Mouse (Mus musculus): Measurements from ENCODE around the gene Mta3. TPM values are rescaled to one million over a fixed set of nuclear protein-coding genes. Genes with fewer than 3 reads are reported as not detected.
"Not testable (repeated sequence)": the region's sequence is repeated elsewhere in the genome, so short reads cannot be mapped to it uniquely, and the experiment has no call there.

Gene Mta3
- total RNA-seq, 4 experiments from 2014 or later: 17.6 to 19.6 (median 18.6) TPM

DNA sequence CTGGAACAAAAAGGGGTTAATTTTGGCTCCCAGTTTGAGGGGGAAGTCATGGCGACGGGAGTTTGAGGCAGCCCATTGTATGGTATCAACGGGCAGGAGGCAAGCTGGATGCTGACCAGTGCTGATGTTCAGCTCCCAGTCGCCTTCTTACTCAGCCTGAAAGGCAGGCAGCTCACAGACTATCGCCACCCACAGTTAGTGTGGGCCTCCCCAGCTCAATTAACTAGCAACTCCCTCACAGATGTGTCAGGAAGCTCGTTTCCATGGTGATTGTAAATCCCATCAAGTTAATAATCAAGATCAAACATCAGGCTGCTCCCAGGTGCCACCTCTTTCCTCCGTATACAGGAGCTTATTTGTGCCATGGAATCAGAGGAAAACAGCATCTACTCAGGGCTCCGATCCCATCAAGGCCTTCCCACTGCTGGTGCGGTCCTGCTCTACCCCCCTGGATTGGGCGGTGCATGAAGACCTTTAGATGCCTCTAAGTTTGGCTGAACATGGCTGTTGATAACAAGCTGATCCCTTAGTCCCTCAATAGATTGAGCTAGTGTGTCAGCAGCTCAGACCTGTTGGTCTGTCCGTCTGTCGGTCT, 143.2 kb downstream of the Mta3 start:
- no peak for DNase-seq (ENCODE audit: low spot score)

GRCm38 (mm10) chr17:83849717-83850116, 143.8 kb downstream of the Mta3 start:
- no peak for DNase-seq (ENCODE audit: low spot score)

DNA sequence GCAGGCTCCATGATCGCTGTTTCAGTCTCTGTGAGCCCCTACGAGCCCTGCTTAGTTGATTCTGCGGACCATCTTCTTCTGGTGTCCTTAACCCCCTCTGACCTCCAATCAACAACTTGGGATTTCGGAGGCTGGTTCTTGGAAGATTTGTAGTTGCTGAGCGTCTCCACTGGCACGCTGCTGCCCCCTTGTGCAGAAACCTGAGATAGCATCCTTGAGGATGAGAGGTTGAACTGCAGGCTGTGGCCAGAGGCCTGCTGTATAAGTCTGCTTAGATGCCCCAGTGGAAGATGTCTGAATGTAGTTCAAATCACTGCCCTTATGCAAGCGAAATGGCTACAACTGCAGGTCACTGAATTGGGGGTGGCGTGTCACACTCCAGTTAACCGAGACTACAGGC, 144.5 kb downstream of the Mta3 start:
- DNase-seq (ENCODE audit: low spot score): peak; percentile 84

GRCm38 (mm10) chr17:83850864-83851263, 144.9 kb downstream of the Mta3 start:
- no peak for DNase-seq (ENCODE audit: low spot score)

- no peak for DNase-seq (ENCODE audit: low spot score)
Observed at GRCm38 (mm10) chr17:83853831-83854230, 147.9 kb downstream of the Mta3 start.

- DNase-seq (ENCODE audit: low spot score): no peak
Observed at GRCm38 (mm10) chr17:83854284-83854918, 148.4 kb downstream of the Mta3 start.

DNA sequence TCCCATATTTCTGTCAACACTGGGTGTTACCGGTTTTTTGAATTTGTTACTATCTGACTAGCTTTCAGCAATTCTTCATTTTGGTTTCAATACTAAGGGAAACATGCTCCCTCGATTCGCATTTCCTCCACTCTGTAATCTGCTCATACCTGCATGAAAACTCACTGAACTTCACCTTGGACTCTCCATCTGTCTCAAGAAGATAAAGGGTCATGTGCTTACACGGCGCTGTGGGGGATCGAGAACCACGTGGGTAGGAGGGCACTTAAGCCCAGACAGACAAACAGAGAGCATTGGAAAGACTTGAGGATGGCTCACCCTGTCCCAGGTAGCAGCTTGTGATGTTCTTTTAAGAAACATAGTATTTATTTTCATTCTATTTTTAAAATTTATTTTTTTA, 152.4 kb downstream of the Mta3 start:
- no peak for DNase-seq (ENCODE audit: low spot score)

DNA sequence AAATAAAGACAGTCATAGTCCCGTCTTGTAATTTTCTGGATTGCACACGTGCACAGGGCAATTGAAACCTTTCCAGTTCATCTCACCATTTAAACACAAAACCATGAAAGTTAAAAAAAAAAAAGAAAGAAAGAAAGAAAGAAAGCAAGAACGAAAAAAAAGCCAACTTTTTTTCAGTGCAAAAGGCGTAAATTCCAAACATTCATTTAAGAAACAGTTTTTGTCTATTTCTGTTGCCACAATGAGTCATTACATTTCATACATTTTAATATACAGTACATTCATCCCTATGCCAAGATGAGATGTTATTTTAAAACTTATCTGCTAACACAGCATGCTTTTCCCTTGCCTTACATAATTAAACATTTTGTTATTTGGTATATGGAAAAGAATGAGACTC, 153.7 kb downstream of the Mta3 start:
- DNase-seq (ENCODE audit: low spot score): no peak

GRCm38 (mm10) chr17:83860224-83860623, 154.3 kb downstream of the Mta3 start:
- no peak for DNase-seq (ENCODE audit: low spot score)

DNA sequence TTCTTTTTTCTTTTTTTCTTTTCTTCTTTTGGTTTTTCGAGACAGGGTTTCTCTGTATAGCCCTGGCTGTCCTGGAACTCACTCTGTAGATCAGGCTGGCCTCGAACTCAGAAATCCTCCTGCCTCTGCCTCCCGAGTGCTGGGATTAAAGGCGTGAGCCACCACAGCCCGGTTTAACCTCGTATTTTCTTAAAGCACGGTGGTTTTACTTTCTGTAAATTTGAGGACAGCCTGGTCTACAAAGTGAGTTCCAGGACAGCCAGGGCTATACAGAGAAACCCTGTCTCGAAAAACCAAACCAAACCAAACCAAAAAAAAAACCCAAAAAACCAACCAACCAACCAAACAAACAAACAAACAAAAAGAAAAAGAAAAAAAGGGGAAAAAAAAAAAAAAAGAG, 155.0 kb downstream of the Mta3 start:
- not testable (repeated sequence) for DNase-seq (ENCODE audit: low spot score)

GRCm38 (mm10) chr17:83861444-83862133, 155.6 kb downstream of the Mta3 start:
- peak; percentile 97 for DNase-seq (ENCODE audit: low spot score)

GRCm38 (mm10) chr17:83862134-83862881, 156.3 kb downstream of the Mta3 start:
- DNase-seq (ENCODE audit: low spot score): peak; percentile 41

DNA sequence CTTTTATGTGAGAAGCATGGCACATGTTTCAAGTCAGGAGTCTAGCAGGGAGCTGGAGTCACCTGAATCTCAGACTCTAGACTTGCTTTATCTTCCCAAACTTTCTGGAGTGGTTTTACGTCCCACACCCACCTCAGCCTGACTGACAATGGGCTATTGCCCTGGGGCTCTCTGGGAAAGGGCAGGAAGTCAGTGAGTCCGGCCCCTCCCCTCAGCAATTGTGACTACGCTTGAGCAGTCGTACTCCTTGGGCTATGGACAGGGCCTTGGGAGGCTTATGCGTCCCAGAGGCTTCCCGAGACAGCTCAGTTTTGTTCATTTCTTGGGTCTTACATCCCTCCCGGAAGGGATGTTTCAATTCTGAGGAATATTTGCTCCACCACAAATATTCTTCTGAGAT, 159.4 kb downstream of the Mta3 start:
- no peak for DNase-seq (ENCODE audit: low spot score)

DNA sequence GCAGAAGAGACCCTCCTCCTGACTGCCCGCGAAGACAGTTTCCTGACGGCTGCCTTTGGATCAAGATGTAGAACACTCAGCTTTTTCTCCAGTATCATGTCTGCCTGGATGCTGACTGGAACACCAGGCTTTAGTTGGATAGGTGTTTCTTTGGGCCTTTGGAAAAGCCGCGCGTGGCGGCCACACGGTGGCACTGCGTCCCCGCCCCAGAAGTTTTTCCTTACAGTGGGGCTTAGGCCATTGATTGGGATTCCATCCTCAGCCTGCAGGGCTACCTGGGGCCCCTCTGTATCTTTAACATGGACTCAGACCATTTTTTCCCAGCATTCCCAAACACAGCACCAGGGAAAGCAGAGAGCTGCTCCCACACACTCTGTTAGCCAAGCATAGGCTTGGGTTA, 160.6 kb downstream of the Mta3 start:
- no peak for DNase-seq (ENCODE audit: low spot score)

DNA sequence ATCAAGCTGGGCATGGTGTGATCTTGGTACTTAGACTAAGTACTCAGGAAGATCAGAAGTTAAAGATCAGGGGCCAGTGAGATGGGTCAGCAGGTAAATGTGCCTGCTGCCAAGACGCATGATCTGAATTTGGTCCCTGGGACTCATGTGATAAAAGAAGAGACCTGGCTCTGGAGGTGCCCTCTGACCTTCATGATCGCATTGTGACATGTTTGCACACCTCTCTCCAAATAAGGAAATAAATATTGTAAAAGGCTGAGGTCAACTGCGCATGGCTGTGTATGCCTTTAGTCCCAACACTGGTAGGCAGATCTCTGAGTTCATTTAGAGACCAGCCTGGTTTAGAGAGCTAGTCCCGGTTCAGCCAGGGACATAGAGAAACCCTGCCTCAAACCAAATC, 164.4 kb downstream of the Mta3 start:
- DNase-seq (ENCODE audit: low spot score): no peak

Other genes starting within 250 kb of the Mta3 start
- gene Cox7a2l, start 188.8 kb upstream of the Mta3 start, total RNA-seq (2022): 100 to 1,000 TPM; 306 to 336 (median 326) TPM
- under 1 TPM in 1 of 4 experiments, not detected in 3; 0.12 TPM for gene Kcng3, start 74.3 kb upstream of the Mta3 start, total RNA-seq (2022)
- gene Haao, start 141.8 kb downstream of the Mta3 start, total RNA-seq (2022): under 1 TPM in 1 of 4 experiments, not detected in 3; 0.56 TPM

All from heart, adult 8-10 months (tissue).